Mouse (Mus musculus) B cell, adult 67 days (primary cell): ENCODE data around the gene 9430038I01Rik. TPM values are rescaled to one million over a fixed set of nuclear protein-coding genes. Genes with fewer than 3 reads are reported as not detected.

Experiments
- total RNA-seq, 2 experiments: library from RNA; stranded (reverse); gene quantifications; 4 replicates each; pipeline ENCODE4 v1.2.4; 2023

The 9430038I01Rik gene
- total RNA-seq, result 10 to 100 TPM; 20.5 to 22.4 TPM

DNA sequence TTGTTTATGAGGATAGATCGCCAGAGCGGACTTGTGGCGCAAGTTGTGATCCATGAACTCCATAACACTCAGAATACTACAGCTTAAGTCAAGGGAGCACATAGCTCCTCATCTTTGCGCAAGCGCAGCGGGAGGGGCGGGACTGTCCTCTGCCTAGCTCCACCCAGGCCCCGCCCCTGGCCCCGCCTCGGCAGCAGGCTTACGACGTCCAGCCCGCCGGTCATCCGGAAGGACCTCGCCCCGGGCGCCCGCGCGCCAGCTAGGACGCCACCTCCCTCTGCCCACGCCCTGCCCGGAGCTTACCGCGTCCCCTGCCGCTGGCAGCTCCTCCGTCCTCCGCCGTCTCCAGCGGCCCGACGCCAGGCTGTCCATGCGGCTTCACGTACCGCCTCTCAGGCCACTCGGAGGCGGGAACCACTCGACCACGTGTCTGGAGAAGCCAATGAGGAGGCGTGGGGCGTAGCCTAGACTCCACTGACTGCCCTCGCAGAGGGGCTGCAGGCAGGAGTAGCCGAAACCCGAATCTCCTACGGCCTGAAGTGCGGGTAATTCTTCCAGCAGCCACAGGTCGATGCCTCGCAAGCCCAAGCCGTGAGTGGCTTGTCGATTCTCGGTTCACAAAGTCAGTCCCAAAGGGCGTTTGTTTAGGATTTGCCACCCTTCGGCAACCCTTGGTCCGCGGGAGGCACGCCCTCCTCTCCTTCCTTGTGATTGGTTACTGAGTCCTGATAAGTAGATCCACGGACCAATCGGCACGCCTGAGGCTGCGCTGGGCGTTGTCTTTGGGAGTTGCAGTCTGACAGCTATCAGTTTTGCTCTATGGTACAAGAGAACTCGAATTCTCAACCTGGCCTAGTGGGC lies at the start of gene 9430038I01Rik:
Gene 9430038I01Rik (minus strand): TSS at position 426 of the 861 bp plus-strand sequence.

DNA sequence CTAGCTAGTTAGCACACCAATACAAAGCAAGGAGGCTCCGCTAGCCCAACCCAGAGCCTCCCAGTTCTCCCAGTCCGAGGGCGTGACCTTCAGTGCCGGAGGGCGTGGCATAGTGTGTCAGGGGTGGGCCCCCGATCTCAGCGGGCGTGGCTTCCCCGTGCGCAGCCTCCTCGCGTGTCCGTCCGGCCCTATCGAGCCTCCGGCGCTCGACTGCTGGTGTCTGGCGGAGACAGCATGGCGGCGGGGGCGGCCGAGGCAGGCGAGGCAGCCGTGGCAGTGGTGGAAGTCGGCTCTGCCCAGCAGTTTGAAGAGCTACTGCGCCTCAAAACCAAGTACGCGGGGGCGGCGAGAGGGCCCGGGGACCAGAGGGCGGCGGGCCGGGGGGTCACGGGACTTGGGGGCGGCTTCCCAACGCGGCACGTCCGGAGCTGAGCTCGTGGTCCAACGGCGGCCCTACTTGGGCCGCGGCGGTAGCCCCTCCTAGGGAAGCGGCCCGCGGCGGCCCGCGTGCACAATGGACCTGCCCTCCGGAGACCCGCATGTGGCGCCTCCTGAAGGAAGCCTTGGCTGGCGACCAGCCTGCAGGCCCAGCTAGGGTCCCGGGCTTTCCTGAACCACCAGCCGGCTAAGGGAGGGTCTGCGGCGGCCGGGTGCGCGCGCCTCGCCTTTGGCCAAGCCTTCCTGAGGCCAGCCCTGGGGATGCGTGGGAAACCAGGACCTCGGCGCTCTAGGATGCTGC lies 27.0 kb upstream of the 9430038I01Rik start, which contains the start of gene Glrx3:
Gene Glrx3 (plus strand): TSS at position 175 of the 739 bp plus-strand sequence.

Other genes starting within 250 kb of the 9430038I01Rik start
- gene Ebf3, start 96.3 kb downstream of the 9430038I01Rik start, total RNA-seq, result not detected
- gene Glrx3, start 26.9 kb upstream of the 9430038I01Rik start, total RNA-seq, result 10 to 100 TPM; 52.5 to 55.1 TPM